Mouse (Mus musculus) forebrain, postnatal 0 days (tissue): Measurements from ENCODE around the gene Mpv17l2. TPM values are rescaled to one million over a fixed set of nuclear protein-coding genes. Genes with fewer than 3 reads are reported as not detected.
A peak's percentile ranks its signal among the peaks of the same experiment; 100 is the strongest.

Source experiments
- ATAC-seq: fragments of 200-750 bp; cut with Nextera tagmentation; 2 replicates; pipeline ENCODE4 v1.8.0; 2017; ENCODE audit warnings: mild to moderate bottlenecking, moderate library complexity
- DNase-seq: peaks from one replicate; pipeline ENCODE4 v3.0.0-alpha.2; 2015
- H3K27ac ChIP-seq: fragments of 300-500 bp; sonication (generic); 2 replicates; pipeline ENCODE4 v1.5.1; 2014; ENCODE audit warnings: low read depth, mild to moderate bottlenecking, antibody characterized with exemption, low read length, moderate library complexity, mixed read lengths
- H3K27me3 ChIP-seq: fragments of 300-500 bp; sonication (generic); 2 replicates; pipeline ENCODE4 v1.6.1; 2014; ENCODE audit warnings: mild to moderate bottlenecking, low read length, mixed read lengths; ENCODE audit not compliant: insufficient read depth
- H3K36me3 ChIP-seq: fragments of 300-500 bp; sonication (generic); 2 replicates; pipeline ENCODE4 v1.6.1; 2014; ENCODE audit warnings: mild to moderate bottlenecking, moderate library complexity; ENCODE audit not compliant: insufficient read depth
- H3K4me1 ChIP-seq: fragments of 300-500 bp; sonication (generic); 2 replicates; pipeline ENCODE4 v1.6.1; 2014; ENCODE audit warnings: antibody characterized with exemption; ENCODE audit not compliant: insufficient read depth
- H3K4me2 ChIP-seq: fragments of 300-500 bp; sonication (generic); 2 replicates; pipeline ENCODE4 v1.6.1; 2014; ENCODE audit warnings: low read depth, mild to moderate bottlenecking, moderate library complexity
- H3K4me3 ChIP-seq: fragments of 300-500 bp; sonication (generic); 2 replicates; pipeline ENCODE4 v1.5.1; 2014; ENCODE audit warnings: low read depth, low read length, mixed read lengths
- H3K9ac ChIP-seq: fragments of 300-500 bp; sonication (generic); 2 replicates; pipeline ENCODE4 v1.6.1; 2014; ENCODE audit warnings: mild to moderate bottlenecking
- H3K9me3 ChIP-seq: fragments of 300-500 bp; sonication (generic); 2 replicates; pipeline ENCODE4 v1.6.1; 2016; ENCODE audit warnings: low read length
- CTCF ChIP-seq: sonication (generic); IDR thresholded peaks from 2 replicates; pipeline ENCODE4 v1.5.1; 2016; ENCODE audit warnings: antibody characterized with exemption, control low read depth, low read depth
- WGBS: fragments of 180-500 bp; shearing (Covaris S2); extraction: QIAGEN DNeasy Blood & Tissue Kit; methylation state at CpG from one replicate; pipeline ENCODE4 v1.1.7; 2014; 5-methylcytosine and 5-hydroxymethylcytosine counted together
- polyA plus RNA-seq: library from polyadenylated mRNA; unstranded; fragments of >200 nt; fragmentation: Nextera tagmentation; extraction: Ambion mirVana; gene quantifications from 2 replicates; pipeline ENCODE4 v1.2.1, GENCODE M21; 2015
- total RNA-seq: library from RNA; depleted of rRNA; stranded (reverse); fragments of >200 nt; gene quantifications from 2 replicates; pipeline ENCODE4 v1.2.3, GENCODE M21; 2014

Mpv17l2 gene
- total and polyA plus RNA-seq, 2 experiments from 2014 or later = 39.9 to 60.4 TPM

DNA sequence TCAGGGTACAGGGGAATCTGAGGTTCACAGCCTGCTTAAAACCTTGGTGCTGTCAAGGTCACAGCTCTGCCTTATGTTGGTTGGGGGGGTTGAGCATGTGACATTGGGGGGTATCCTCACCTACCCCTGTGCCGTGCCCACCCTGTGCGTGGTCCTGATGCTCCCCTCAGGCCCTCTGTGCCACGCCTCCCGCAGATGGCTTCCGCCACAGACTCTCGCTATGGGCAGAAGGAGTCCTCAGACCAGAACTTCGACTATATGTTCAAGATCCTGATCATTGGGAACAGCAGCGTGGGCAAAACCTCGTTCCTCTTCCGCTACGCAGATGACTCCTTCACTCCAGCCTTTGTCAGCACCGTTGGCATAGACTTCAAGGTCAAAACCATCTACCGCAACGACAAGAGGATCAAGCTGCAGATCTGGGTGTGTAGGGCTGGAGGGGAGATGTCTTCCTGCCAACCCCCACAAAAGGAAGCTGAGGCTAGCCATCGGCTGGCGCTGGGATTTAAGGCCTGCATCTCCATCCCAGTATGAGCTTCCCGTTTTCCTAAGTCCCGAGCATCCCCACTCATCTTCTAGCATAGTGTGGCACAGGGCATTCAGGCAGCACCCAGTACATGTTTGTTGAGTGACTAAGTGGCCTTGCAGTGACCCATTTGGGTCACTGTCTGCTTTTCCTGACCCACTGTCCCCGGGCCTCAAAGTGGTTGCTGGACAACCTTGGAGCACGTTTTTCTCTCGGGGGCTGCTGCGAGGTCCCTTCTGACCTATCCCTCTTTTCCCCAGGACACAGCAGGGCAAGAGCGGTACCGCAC lies 4.9 kb downstream of the Mpv17l2 start:
- 85% methylated on average over 24 of the region's 24 CpGs for WGBS
- Histone ChIP-seq H3K36me3 (peaks cover 32% of the 10 kb centered on the region), H3K4me2 (peak overlapping the region; percentile 67), H3K9ac (peak overlapping the region; percentile 96), H3K4me3 (peak overlapping the region; percentile 94), H3K4me1 (peaks cover 7% of the 10 kb centered on the region), H3K9me3 (no peaks in the 10 kb centered on the region), H3K27me3 (no peaks in the 10 kb centered on the region), H3K27ac (peak overlapping the region; percentile 93)
- no peak for TF ChIP-seq CTCF
- DNase-seq (no peak), ATAC-seq (no peak)

DNA sequence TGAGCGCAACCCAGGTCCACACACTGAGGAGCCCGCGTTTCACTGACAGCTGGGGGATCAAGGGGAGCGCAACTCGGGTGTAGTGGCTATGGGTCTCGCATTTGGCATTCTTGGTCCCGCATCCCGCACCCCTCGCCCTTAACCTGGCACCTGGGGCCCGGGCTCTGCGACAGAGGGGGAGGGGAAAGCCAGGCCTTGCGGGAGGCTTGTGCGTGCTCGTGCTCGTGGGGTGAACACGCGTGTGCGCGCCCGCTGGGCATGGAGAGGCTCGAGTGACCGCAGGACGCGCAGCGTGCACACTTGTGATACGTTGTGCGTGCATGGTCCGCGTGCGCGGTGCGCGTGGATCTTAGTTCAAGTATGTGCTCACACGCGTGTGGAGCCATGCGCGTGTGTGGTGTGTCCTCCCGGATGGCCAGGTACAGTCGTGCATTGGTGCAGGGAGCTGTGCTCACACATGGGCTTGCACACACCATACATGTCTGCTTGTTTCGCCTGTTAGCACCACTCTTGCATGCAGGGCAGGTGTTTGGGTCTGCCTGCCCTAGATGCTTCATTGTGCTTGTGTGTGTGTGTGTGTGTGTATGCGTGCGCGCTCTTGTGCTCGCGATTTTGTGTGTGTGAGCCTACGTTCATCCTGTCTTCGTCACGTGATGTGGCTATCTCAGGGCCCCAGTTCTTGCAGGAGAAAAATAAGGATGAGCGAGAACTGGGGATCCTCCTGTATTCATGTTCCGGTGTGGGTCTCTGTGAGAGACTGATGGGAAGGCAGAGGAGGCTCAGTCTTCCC lies 5.7 kb downstream of the Mpv17l2 start:
- 11% methylated on average over 50 of the region's 50 CpGs for WGBS

DNA sequence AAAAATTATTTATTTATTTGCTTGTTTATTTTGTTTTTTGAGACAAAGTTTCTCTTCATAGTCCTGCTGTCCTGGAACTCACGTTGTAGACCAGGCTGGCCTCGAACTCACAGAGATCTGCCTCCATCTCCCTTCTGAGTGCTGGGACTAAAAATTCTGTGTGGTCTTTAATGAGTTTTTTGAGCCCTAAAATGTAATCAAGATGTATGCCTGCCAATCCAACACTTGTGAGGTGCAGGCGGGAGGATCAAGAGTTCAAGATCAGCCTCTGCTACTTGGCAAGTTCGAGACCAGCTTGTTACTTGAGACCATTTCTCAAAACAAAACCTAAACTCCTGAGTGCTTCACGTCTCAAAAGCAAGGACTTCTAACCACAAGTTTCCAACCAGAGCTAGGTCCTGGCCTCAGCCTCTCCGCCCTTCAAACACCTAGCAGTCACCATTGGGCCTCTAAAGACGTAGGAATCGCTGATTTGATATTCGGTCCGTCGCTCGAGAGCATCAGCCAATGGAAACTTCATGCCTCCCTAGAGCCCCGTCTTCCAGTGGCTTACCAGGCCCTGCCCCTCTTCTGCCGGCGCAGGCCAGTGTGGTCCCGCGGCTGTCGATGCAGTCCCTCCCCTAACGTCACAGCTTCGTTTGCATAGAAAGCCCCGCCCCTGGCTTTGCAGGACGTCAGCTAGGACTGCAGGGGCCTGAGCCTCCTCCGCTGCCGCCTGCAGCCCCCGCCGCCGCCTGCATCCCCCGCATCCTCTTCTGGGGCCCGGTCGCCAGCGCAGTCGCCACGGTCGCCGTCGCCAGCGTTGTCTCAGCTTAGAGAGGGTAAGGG lies 6.5 kb downstream of the Mpv17l2 start, which contains the start of gene Rab3a:
TSS of gene Rab3a (plus strand) at position 637 of the 828 bp plus-strand sequence.
- no peak for TF ChIP-seq CTCF
- peak within 1 kb of the TSS; percentile 96 for H3K9ac ChIP-seq
- H3K36me3 ChIP-seq = peaks cover 32% of the 10 kb centered on the region
- H3K4me3 ChIP-seq = peak within 1 kb of the TSS; percentile 94
- WGBS = 9% methylated on average over 37 of the region's 37 CpGs
- H3K27ac ChIP-seq = peak within 1 kb of the TSS; percentile 93
- peak; percentile 98 for DNase-seq
- no peaks in the 10 kb centered on the region for H3K9me3 ChIP-seq
- peaks cover 7% of the 10 kb centered on the region for H3K4me1 ChIP-seq
- ATAC-seq = peak; percentile 98
- no peaks in the 10 kb centered on the region for H3K27me3 ChIP-seq
- peak within 1 kb of the TSS; percentile 67 for H3K4me2 ChIP-seq

More for the DNA sequence above, 5.7 kb downstream of the Mpv17l2 start:
- Histone ChIP-seq H3K4me2 (peak overlapping the region; percentile 67), H3K9ac (peak overlapping the region; percentile 96), H3K4me1 (peaks cover 7% of the 10 kb centered on the region), H3K4me3 (peak overlapping the region; percentile 94), H3K27ac (peak overlapping the region; percentile 93), H3K36me3 (peaks cover 32% of the 10 kb centered on the region), H3K27me3 (no peaks in the 10 kb centered on the region), H3K9me3 (no peaks in the 10 kb centered on the region)
- peak; percentile 62 for ATAC-seq
- no peak for TF ChIP-seq CTCF
- peak; percentile 88 for DNase-seq

- DNase-seq = peak; percentile 13
Measured at GRCm38 (mm10) chr8:70753151-70753550, 7.6 kb downstream of the Mpv17l2 start.

GRCm38 (mm10) chr8:70752000-70752764 lies 8.6 kb downstream of the Mpv17l2 start:
- 41% methylated on average over 11 of the region's 11 CpGs for WGBS

More at GRCm38 (mm10) chr8:70753151-70753550, 7.6 kb downstream of the Mpv17l2 start:
- Histone ChIP-seq H3K4me2 (no peak overlapping the region), H3K9ac (no peak overlapping the region), H3K27me3 (no peaks in the 10 kb centered on the region), H3K36me3 (peaks cover 24% of the 10 kb centered on the region), H3K4me1 (peaks cover 7% of the 10 kb centered on the region), H3K4me3 (no peak overlapping the region), H3K27ac (peak overlapping the region; percentile 10; the same call in 1 of the 2 replicates), H3K9me3 (no peaks in the 10 kb centered on the region)
- 36% methylated on average over 21 of the region's 21 CpGs for WGBS
- ATAC-seq = no peak
- no peak for TF ChIP-seq CTCF

GRCm38 (mm10) chr8:70750128-70750680 lies 10.5 kb downstream of the Mpv17l2 start:
- Histone ChIP-seq H3K27me3 (peaks cover 6% of the 10 kb centered on the region), H3K4me2 (no peak overlapping the region), H3K4me1 (0 out of 2 replicates have a peak, but pooled peaks cover 1% of the 10 kb centered on the region), H3K9ac (no peak overlapping the region), H3K9me3 (no peaks in the 10 kb centered on the region), H3K4me3 (no peak overlapping the region), H3K27ac (no peak overlapping the region), H3K36me3 (no peaks in the 10 kb centered on the region)
- DNase-seq (no peak), ATAC-seq (no peak)
- WGBS = 90% methylated on average over 13 of the region's 13 CpGs
- no peak for TF ChIP-seq CTCF

More at GRCm38 (mm10) chr8:70752000-70752764, 8.6 kb downstream of the Mpv17l2 start:
- H3K9me3 ChIP-seq = no peaks in the 10 kb centered on the region
- peaks cover 14% of the 10 kb centered on the region for H3K36me3 ChIP-seq
- DNase-seq (peak; percentile 74), ATAC-seq (no peak)
- peaks cover 7% of the 10 kb centered on the region for H3K4me1 ChIP-seq
- no peak overlapping the region for H3K4me3 ChIP-seq
- no peak overlapping the region for H3K27ac ChIP-seq
- H3K27me3 ChIP-seq = no peaks in the 10 kb centered on the region
- no peak overlapping the region for H3K9ac ChIP-seq
- no peak overlapping the region for H3K4me2 ChIP-seq
- peak; percentile 77 for TF ChIP-seq CTCF
